Mouse (Mus musculus): ENCODE data around the gene Nos2. TPM values are rescaled to one million over a fixed set of nuclear protein-coding genes. Genes with fewer than 3 reads are reported as not detected.
A peak's percentile ranks its signal among the peaks of the same experiment; 100 is the strongest.
"Not testable (repeated sequence)": the region's sequence is repeated elsewhere in the genome, so short reads cannot be mapped to it uniquely, and the experiment has no call there.

Gene Nos2
- polyA plus RNA-seq, 1 experiment from 2014 or later, result 1.1 TPM

DNA sequence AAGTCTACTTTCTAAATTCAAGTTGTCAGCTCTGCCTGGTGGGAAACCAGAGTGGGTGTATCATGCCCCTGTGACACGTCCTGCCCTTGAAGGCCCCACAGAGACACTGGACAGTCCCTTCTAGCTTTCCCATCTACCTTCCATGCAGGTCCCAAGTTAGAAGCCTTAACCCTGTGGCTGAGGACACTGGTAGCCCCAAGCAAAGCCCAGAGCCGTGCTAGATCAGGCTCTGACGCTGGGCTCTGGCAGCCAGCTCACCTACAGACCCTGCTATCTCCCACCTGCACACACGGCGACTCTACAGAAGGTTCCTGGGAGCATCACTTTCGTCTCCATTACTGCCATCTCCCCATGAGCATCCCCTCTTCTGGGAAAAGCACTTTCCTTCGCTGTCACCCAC lies 63.0 kb downstream of the Nos2 start:
- Histone ChIP-seq H3K4me1 (replicated peaks) (no peaks in the 10 kb centered on the region), H3K36me3 (no peaks in the 10 kb centered on the region), H3K27ac (no peak overlapping the region), H3K4me3 (no peak overlapping the region), H3K27me3 (ENCODE audit: insufficient read depth, poor library complexity, severe bottlenecking) (no peaks in the 10 kb centered on the region), H3K9me3 (no peaks in the 10 kb centered on the region)
- 82% methylated on average over 7 of the region's 7 CpGs for WGBS
- DNase-seq (ENCODE audit: low spot score), result no peak

DNA sequence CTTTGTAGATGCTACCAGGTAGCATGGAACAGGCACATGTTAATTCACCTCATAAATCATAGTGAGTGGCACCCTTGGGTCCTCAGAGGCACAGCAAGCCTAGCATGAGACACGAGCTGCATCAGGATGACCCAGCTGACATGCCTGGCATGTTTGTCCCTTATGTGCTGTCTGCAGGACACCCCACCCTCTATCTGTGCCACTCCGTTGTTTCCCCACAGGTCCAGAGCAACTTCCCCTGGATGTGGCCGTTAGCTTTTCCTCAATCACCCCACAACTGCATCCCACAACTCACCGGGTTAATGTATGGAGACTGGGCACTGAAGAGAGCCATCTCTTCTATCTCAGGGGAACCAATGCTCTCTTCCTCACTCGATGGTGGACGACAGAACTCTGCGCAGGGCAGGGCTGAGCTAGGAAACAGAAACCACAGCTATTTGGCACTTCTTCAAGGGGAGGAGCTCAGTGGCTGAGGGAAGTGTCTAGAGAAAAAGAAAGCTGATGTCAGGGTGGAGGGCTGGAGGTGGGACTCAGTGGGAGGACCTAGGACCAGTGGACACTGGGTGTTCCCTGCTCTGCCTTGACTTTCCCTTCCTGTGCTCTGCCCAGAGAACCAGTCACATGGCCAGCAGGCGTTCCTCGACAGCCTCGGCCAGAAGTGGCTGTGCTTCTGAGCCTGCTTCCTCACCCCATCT lies 64.0 kb downstream of the Nos2 start, which contains the start of gene Lgals9:
TSS of gene Lgals9 (minus strand) at position 464 of the 695 bp plus-strand sequence.
- Histone ChIP-seq H3K9me3 (no peaks in the 10 kb centered on the region), H3K4me3 (no peak within 1 kb of the TSS), H3K4me1 (replicated peaks) (no peaks in the 10 kb centered on the region), H3K27me3 (ENCODE audit: insufficient read depth, poor library complexity, severe bottlenecking) (no peaks in the 10 kb centered on the region), H3K27ac (no peak within 1 kb of the TSS), H3K36me3 (no peaks in the 10 kb centered on the region)
- no peak for DNase-seq (ENCODE audit: low spot score)
- WGBS, result 83% methylated on average over 10 of the region's 10 CpGs

DNA sequence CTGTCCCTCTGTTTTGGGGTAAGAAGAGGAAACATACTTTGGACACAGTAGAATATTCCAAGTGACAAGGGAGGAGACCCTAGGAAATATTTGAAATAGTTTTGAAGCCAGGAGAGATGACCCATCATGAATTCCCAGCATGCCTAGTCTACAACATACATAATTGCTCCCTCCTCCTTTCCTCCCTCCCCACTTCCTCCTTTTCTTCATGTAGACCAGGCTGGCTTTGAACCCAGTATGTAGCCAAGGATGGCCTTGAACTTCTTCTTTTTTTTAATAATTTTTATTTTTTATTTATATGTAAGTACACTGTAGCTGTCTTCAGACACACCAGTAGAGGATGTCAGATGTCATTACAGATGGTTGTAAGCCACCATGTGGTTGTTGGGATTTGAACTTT lies 64.9 kb downstream of the Nos2 start:
- 0 out of 2 replicates have a peak, but pooled peaks cover 6% of the 10 kb centered on the region for H3K9me3 ChIP-seq
- no peaks in the 10 kb centered on the region for H3K27me3 ChIP-seq (ENCODE audit: insufficient read depth, poor library complexity, severe bottlenecking)
- DNase-seq (ENCODE audit: low spot score), result no peak
- no peaks in the 10 kb centered on the region for H3K36me3 ChIP-seq
- no peak overlapping the region for H3K27ac ChIP-seq
- H3K4me3 ChIP-seq, result no peak overlapping the region
- H3K4me1 ChIP-seq (replicated peaks), result no peaks in the 10 kb centered on the region

DNA sequence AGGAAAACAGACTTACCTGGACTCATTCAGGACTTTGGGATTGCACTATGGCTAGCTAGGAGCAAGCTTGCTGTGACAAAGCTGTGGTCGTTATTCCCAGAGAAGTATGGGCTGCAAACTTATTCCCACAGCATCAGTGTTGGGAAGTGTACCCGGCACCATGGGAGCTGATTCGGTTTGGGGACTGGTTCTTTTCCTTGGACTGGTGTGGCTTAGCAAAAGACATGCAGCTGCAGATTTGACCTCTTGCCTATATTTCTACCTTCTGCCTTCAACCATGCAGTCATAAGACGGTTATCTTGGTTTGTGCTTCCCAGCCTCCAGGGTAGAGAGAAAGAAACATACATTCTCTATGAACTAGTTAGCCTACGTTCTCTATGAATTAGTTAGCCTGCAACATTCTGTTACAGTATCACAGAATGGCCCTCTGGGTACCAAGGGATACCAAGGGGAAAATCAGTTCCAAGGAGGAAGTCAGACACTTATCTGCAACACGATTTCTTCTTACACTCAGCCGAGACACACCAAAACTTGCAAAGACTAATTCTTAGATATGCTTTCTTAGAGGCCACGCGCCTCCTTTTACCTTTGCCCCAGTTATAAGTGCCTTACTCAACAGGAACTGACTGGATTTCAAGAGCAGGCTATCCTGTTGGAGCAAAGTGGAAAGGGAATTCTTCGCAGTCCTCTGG lies 65.9 kb downstream of the Nos2 start:
- 94% methylated on average over 10 of the region's 10 CpGs for WGBS
- no peak overlapping the region for H3K27ac ChIP-seq
- no peak for DNase-seq (ENCODE audit: low spot score)
- peaks cover 11% of the 10 kb centered on the region; the same call in 1 of the 2 replicates for H3K9me3 ChIP-seq
- no peaks in the 10 kb centered on the region for H3K36me3 ChIP-seq
- H3K27me3 ChIP-seq (ENCODE audit: insufficient read depth, poor library complexity, severe bottlenecking), result no peaks in the 10 kb centered on the region
- no peak overlapping the region for H3K4me3 ChIP-seq
- no peaks in the 10 kb centered on the region for H3K4me1 ChIP-seq (replicated peaks)

DNA sequence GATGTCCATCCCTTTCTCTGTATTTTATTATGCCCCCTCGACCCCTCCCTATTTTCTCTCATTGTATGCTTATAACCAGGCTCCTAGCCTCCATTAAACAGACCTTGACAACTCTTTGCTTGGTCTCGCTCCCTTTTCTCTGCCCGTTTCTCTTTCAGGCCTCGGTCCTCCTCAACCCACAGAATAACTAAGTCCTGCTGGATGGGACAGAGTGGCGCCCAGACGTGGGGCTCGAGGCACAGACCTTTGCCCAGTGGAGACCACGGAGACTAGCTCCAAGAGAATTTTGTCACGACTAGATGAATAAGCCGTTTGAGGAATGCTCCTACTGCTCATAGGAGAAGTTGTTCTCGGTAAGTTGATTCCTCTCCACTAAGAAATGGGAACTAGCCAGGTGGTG lies 68.6 kb downstream of the Nos2 start:
- not testable (repeated sequence) for H3K27me3 ChIP-seq (ENCODE audit: insufficient read depth, poor library complexity, severe bottlenecking); H3K4me3 ChIP-seq; DNase-seq (ENCODE audit: low spot score); H3K36me3 ChIP-seq; H3K4me1 ChIP-seq (replicated peaks); H3K27ac ChIP-seq
- 93% methylated on average over 11 of the region's 11 CpGs for WGBS
- peaks cover 23% of the 10 kb centered on the region for H3K9me3 ChIP-seq

DNA sequence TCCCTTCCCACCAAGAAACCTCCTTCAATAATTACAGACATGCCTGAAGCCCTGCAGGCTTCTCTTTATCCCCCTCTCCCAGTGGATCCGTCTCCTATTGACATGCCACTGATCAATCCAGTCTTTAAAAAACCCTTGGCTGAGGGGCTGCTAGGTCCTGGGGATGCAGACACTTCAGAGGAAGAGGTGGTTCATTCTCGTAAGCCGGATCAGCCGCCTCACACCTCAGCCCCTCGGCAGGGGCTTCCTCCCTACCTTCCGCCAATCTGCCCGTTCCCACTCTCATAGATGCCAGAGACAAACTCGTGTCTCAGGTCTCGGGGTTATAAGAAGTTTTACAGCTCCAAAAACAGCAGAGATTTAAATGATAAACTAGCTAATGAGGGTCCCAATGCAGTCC lies 69.5 kb downstream of the Nos2 start:
- H3K9me3 ChIP-seq, result peaks cover 23% of the 10 kb centered on the region

GRCm38 (mm10) chr11:78990875-78991543 lies 70.4 kb downstream of the Nos2 start:
- 77% methylated on average over 5 of the region's 5 CpGs for WGBS
- not testable (repeated sequence) for DNase-seq (ENCODE audit: low spot score); H3K36me3 ChIP-seq; H3K4me3 ChIP-seq; H3K27ac ChIP-seq; H3K4me1 ChIP-seq (replicated peaks); H3K27me3 ChIP-seq (ENCODE audit: insufficient read depth, poor library complexity, severe bottlenecking)
- peaks cover 26% of the 10 kb centered on the region for H3K9me3 ChIP-seq

More for the DNA sequence above, 69.5 kb downstream of the Nos2 start:
- H3K4me1 ChIP-seq (replicated peaks), result no peaks in the 10 kb centered on the region
- 96% methylated on average over 9 of the region's 9 CpGs for WGBS
- no peaks in the 10 kb centered on the region for H3K27me3 ChIP-seq (ENCODE audit: insufficient read depth, poor library complexity, severe bottlenecking)
- DNase-seq (ENCODE audit: low spot score), result no peak
- H3K4me3 ChIP-seq, result no peak overlapping the region
- H3K36me3 ChIP-seq, result no peaks in the 10 kb centered on the region
- no peak overlapping the region for H3K27ac ChIP-seq

GRCm38 (mm10) chr11:78999118-78999517 lies 78.5 kb downstream of the Nos2 start:
- H3K4me3 ChIP-seq, result no peak overlapping the region
- H3K4me1 ChIP-seq (replicated peaks), result peaks cover 9% of the 10 kb centered on the region; the same call in 1 of the 2 replicates
- peaks cover 20% of the 10 kb centered on the region; the same call in 1 of the 2 replicates for H3K9me3 ChIP-seq
- 45% methylated on average over 6 of the region's 6 CpGs for WGBS
- DNase-seq (ENCODE audit: low spot score), result no peak
- H3K27me3 ChIP-seq (ENCODE audit: insufficient read depth, poor library complexity, severe bottlenecking), result no peaks in the 10 kb centered on the region
- no peaks in the 10 kb centered on the region for H3K36me3 ChIP-seq
- H3K27ac ChIP-seq, result no peak overlapping the region

- Histone ChIP-seq H3K27me3 (ENCODE audit: insufficient read depth, poor library complexity, severe bottlenecking) (no peaks in the 10 kb centered on the region), H3K27ac (no peak overlapping the region), H3K9me3 (peaks cover 11% of the 10 kb centered on the region; the same call in 1 of the 2 replicates), H3K36me3 (no peaks in the 10 kb centered on the region), H3K4me3 (no peak overlapping the region), H3K4me1 (replicated peaks) (peaks cover 9% of the 10 kb centered on the region; the same call in 1 of the 2 replicates)
- DNase-seq (ENCODE audit: low spot score), result no peak
- 88% methylated on average over 4 of the region's 4 CpGs for WGBS
Measured at GRCm38 (mm10) chr11:79001871-79002270, 81.3 kb downstream of the Nos2 start.

GRCm38 (mm10) chr11:79002551-79002951 lies 82.0 kb downstream of the Nos2 start:
- Histone ChIP-seq H3K27me3 (ENCODE audit: insufficient read depth, poor library complexity, severe bottlenecking) (no peaks in the 10 kb centered on the region), H3K27ac (peak overlapping the region; percentile 59), H3K4me3 (no peak overlapping the region), H3K9me3 (peaks cover 5% of the 10 kb centered on the region; the same call in 1 of the 2 replicates), H3K36me3 (no peaks in the 10 kb centered on the region), H3K4me1 (replicated peaks) (peaks cover 9% of the 10 kb centered on the region; the same call in 1 of the 2 replicates)
- DNase-seq (ENCODE audit: low spot score), result no peak
- WGBS, result 71% methylated on average over 5 of the region's 5 CpGs

GRCm38 (mm10) chr11:79003053-79003768 lies 82.6 kb downstream of the Nos2 start:
- Histone ChIP-seq H3K4me1 (replicated peaks) (peaks cover 9% of the 10 kb centered on the region; the same call in 1 of the 2 replicates), H3K4me3 (no peak overlapping the region), H3K9me3 (0 out of 2 replicates have a peak, but pooled peaks cover under 1% of the 10 kb centered on the region), H3K27ac (peak overlapping the region; percentile 59; the same call in 1 of the 2 replicates), H3K36me3 (no peaks in the 10 kb centered on the region), H3K27me3 (ENCODE audit: insufficient read depth, poor library complexity, severe bottlenecking) (no peaks in the 10 kb centered on the region)
- DNase-seq (ENCODE audit: low spot score), result no peak
- 82% methylated on average over 11 of the region's 11 CpGs for WGBS
